Mouse (Mus musculus): Measurements from ENCODE around the gene Defb25.

DNA sequence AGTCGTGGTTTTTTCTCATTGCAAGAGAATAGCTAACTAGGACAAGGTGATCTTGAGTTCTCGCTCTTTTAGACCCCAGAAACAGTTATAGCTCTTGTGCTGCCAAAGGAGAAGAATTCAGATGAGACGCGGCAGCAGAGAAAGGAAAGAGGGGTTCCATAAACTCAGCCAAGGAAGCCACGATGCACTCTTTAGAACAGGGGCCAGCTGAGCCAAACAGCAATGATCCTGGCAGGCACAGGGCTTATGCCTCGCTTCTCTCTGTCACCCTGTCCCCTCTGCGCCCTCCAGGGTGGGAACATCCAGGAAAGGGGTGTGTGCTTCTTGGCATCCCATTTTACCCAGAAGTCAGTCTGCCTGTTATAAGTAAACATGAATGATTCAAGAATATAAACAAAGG lies 23.6 kb downstream of the Defb25 start, which contains the start of gene Defb45:
- TF ChIP-seq CTCF (IDR thresholded peaks at IDR 0.05; ENCODE audit: low read depth, low read length): no peak
- TF ChIP-seq POLR2A (IDR thresholded peaks at IDR 0.05; ENCODE audit: extremely low read depth, insufficient read depth, low read length): no peak

Measured in liver, adult 2 months (tissue).